Mouse (Mus musculus): ENCODE results near the gene Pou5f1.
"Not testable (repeated sequence)": the region's sequence is repeated elsewhere in the genome, so short reads cannot be mapped to it uniquely, and the experiment has no call there.

Gene Pou5f1

GRCm38 (mm10) chr17:35505776-35506175 is at the start of gene Pou5f1:
TSS of gene Pou5f1 (plus strand) at chr17:35506018.
- no peak for DNase-seq (ENCODE audit: low spot score)

GRCm38 (mm10) chr17:35458247-35458646 is 47.6 kb upstream of the Pou5f1 start:
- not testable (repeated sequence) for DNase-seq (ENCODE audit: low spot score)

GRCm38 (mm10) chr17:35460513-35461341 is 45.1 kb upstream of the Pou5f1 start:
- not testable (repeated sequence) for DNase-seq (ENCODE audit: low spot score)

GRCm38 (mm10) chr17:35465651-35466050 is 40.2 kb upstream of the Pou5f1 start:
- DNase-seq (ENCODE audit: low spot score) = not testable (repeated sequence)

GRCm38 (mm10) chr17:35468936-35469335 is 36.9 kb upstream of the Pou5f1 start:
- DNase-seq (ENCODE audit: low spot score) = not testable (repeated sequence)

GRCm38 (mm10) chr17:35469842-35470751 is 35.7 kb upstream of the Pou5f1 start, which contains the start of gene H2-Q10:
TSS of gene H2-Q10 (plus strand) at chr17:35470089.
- no peak for DNase-seq (ENCODE audit: low spot score)

- DNase-seq (ENCODE audit: low spot score) = peak; percentile 61
Measured at GRCm38 (mm10) chr17:35484066-35484465, 21.8 kb upstream of the Pou5f1 start.

GRCm38 (mm10) chr17:35485702-35486101 is 20.1 kb upstream of the Pou5f1 start:
- no peak for DNase-seq (ENCODE audit: low spot score)

- DNase-seq (ENCODE audit: low spot score) = no peak
Measured at GRCm38 (mm10) chr17:35486726-35487125, 19.1 kb upstream of the Pou5f1 start.

GRCm38 (mm10) chr17:35488041-35488440 is 17.8 kb upstream of the Pou5f1 start:
- no peak for DNase-seq (ENCODE audit: low spot score)

GRCm38 (mm10) chr17:35490320-35490719 is 15.5 kb upstream of the Pou5f1 start:
- DNase-seq (ENCODE audit: low spot score) = no peak

GRCm38 (mm10) chr17:35497124-35497523 is 8.7 kb upstream of the Pou5f1 start:
- no peak for DNase-seq (ENCODE audit: low spot score)

GRCm38 (mm10) chr17:35502226-35502625 is 3.6 kb upstream of the Pou5f1 start:
- DNase-seq (ENCODE audit: low spot score) = no peak

- DNase-seq (ENCODE audit: low spot score) = no peak
Measured at GRCm38 (mm10) chr17:35502762-35503161, 3.1 kb upstream of the Pou5f1 start.

GRCm38 (mm10) chr17:35503849-35504248 is 2.0 kb upstream of the Pou5f1 start:
- no peak for DNase-seq (ENCODE audit: low spot score)

GRCm38 (mm10) chr17:35504628-35505481 is 963 bp upstream of the Pou5f1 start:
- no peak for DNase-seq (ENCODE audit: low spot score)

- no peak for DNase-seq (ENCODE audit: low spot score)
Measured at GRCm38 (mm10) chr17:35506881-35507280, 1.1 kb downstream of the Pou5f1 start.

- no peak for DNase-seq (ENCODE audit: low spot score)
Measured at GRCm38 (mm10) chr17:35507556-35508260, 1.9 kb downstream of the Pou5f1 start.

GRCm38 (mm10) chr17:35508279-35508678 is 2.5 kb downstream of the Pou5f1 start:
- not testable (repeated sequence) for DNase-seq (ENCODE audit: low spot score)

GRCm38 (mm10) chr17:35509284-35509683 is 3.5 kb downstream of the Pou5f1 start:
- DNase-seq (ENCODE audit: low spot score) = no peak

Data from ovary, postnatal 14 days (tissue).